Mouse (Mus musculus): ENCODE measurements around the gene Lsamp. TPM values are rescaled to one million over a fixed set of nuclear protein-coding genes. Genes with fewer than 3 reads are reported as not detected.

The Lsamp gene
- total RNA-seq, 2 experiments from 2014 or later: 256 to 261 TPM

DNA sequence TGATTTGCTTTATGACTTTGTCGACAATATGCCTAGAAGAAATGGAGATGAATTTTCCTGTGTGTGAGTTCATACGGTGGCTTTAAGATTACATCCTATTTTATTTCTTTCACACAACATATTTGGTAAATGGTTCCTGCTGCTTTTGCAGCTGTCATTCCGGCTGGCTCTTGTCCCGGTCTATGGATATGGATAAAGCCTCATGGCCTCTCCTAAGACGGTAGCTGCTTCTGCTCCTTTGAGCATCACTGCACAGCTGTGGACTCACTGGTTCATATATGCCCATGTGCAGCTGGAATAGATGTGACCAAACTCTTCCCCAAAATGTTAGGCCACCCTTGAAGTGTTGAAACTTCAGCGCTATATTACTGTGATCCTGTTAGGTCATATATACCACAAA is 2137.6 kb downstream of the Lsamp start:
- DNase-seq: peak; percentile 41
- intact Hi-C loops (cut with DNase I): no loop called here

DNA sequence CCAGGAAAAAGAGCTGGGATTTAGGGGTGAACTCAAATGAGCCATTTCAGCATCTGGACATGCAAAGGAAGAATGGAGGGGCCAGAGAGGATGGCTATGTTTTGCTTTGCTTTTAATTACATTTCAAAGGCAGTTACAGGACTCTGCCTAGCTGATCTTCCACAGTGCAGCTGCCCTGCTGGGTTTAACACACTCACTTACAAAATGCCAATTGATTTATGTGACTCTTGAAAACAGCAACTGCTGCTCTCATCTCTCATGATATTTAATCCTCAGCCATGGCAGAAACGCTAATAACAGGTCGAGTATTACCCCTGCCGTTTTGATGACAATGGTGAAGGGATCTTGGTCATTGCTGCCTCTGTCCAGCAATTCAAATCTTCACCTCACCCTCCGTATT is 2139.7 kb downstream of the Lsamp start:
- intact Hi-C loops (cut with DNase I): no loop called here
- DNase-seq: no peak

DNA sequence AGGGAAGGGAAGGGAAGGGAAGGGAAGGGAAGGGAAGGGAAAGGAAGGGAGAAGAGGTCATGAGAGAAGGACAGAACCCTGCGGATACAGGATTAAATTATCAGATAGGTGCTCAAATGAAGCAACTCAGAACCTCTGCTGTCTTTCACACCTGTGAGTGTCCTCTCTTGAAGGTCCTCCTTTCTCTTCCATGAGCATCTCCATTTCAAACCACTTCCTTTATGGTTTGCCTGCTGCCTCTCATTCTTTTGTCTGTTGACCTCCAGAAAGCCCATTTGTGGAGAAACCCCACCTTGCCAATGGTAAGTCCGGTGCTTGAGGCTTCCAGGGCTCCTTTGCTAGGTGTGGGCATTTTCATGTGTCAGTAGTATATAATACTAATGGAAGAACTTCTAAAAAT is 2141.9 kb downstream of the Lsamp start:
- intact Hi-C loops (cut with DNase I): no loop called here
- DNase-seq: no peak

DNA sequence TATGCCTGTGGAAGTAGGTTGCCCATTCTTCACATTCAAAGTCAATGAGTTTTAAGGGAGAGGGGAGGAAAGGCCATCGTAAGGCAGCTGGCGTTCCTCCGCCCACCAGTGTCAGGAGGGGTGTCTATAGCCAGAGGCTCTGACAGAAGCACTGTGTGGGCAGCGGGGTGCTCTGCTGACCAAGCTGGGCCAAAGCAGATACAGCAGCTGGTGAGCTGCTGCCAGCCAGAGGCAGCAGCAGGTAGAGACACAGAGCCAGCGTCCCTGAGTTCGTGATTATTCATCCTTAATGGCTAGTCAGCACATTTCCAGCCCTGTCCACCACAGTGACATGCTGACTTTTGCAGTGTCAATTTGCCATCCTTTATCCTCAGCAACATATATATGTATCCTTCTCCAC is 2163.0 kb downstream of the Lsamp start:
- intact Hi-C loops (cut with DNase I): no loop called here
- DNase-seq: peak; percentile 63

DNA sequence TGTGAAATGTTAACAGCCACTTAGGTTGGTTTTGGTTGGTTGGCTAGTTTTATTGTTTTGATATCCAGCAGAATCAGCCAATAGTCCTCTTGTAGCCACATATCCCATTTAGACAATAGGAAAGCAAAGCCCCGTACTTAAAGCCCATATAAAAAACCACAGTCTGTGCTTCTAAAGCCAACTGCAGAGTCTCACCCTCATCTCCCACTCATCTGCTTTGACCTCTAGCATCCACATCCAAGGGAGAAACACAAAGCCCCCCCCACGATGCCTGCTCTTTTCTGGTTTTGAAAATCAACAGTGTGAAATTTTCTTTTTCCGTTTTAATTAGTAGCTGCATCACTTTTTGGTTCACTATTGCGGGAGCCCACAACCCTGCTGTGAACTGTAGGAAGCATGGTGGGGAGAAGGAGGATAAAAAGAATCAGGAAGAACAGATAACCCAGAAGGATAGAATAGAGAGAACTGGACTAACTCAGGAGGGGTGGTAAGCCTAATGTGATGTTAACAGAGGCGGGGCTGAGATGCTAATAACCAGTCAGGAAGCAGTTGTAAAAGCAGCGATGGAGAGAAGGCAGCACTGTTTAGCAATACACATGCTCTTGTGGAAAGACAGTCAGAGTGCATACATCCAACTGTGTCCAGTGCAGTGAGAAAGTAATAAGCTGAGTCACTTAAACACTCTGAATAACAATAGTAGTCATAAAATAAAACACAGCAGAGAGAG is 2165.2 kb downstream of the Lsamp start:
- no peak for DNase-seq
- intact Hi-C loops (cut with DNase I): no loop called here

DNA sequence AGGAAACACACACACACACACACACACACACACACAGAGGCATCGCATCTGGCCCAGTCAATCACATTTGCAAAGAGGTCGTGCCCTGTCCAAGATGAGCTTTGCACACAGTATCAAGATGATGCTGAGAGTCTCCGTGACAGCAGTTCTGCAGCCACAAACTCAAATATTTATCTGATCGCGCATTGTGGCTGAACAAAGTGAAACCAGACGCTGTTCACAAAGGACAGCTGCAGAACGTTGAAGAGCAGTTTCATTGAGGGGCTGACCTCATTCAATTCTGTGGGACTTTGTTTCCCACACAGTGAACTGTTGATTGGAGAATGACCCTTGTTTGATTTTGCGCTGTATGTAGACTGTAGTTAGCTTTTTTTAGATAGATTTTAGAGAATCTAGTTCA is 2168.5 kb downstream of the Lsamp start:
- DNase-seq: no peak
- intact Hi-C loops (cut with DNase I): no loop called here

DNA sequence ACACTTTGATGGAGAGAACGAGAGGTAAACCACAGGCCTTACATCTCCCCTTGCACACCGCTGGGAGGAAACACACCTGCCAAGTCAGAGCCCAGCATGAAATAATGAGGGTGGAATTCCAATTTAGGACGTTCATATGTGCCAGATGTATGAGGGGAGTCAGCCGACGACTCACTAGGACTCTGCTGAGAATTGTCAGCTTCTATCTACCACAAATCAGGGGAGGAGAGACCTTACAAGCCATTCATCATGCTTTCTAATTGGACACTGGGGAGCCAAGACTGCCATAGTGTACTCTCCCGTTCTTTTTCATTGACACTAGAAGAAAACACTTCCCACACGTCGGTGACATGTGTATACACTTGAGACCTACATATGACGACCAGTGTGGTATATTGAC is 2173.7 kb downstream of the Lsamp start:
- intact Hi-C loops (cut with DNase I): no loop called here
- DNase-seq: no peak

DNA sequence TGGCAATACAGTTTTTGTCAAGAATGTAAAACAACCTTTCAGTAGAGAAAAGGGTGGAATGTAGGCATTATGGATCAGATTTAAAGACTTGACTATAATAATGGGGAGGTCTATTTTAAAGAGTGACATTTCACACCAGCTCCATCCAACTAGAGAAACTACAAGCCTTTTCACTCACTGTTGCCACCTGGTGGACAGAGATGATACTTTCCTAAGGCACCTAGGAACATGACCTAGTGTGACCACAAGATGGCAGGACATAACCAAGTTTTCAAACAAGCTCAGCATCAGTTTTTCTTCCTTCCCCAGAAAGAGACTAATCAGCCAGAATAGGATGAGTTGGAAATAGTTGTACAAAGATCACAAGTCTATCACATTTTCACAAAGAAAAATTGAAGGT is 2180.8 kb downstream of the Lsamp start:
- peak; percentile 77 for DNase-seq
- intact Hi-C loops (cut with DNase I): loop anchor here (5.0 kb wide), 1 partner anchor 908 kb away; no protein-coding TSS in a partner anchor

DNA sequence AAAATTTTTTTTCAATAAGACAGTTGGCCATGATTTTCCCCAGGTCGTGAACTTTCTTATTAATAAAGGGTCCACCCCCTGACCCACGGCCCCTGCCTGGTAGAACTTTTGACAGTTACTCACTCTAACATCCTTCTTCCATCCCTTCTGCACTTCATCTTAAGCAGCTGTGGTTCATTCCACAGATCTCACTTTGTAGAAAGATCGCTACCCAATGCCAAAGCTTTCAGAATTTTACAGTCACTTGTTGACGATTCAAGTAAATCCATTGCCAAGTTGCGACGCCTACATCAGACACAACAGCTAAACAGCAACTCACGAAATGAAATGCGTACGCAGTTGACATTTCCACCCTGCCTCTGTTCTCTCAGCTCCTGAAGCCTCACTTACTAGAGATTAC is 2184.1 kb downstream of the Lsamp start:
- intact Hi-C loops (cut with DNase I): no loop called here
- no peak for DNase-seq

DNA sequence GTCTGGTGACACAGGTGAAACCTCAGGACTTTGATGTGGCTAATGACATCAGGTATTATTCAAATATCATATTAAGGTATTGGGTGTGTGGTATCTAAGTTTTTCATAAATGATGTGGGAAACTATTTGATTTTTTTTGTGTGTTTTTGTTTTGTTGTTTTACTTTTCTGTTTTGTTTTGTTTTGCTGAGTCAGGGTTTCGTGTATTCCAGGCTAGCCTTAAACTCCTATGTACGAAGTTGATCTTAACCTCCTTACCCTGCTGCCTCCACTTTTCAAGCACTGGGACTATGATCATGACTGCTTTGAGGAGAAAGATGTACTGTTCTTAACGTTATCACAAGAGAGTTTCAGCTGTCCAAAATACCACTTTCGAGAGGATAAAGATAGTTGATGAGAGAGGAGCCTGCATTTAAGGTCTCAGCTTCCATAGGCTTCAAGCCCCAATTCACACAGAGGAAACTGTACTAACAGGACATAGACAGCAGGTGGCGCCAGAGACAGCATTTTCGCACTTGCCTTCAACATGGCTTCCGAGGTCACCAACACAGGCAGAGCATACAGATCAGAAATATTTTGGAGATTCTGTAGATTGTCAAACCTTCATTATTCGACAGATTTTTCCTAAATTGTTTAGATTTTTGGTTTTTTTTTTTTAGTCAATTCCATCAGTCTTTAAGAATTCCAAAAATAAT is 2185.4 kb downstream of the Lsamp start:
- peak; percentile 83 for DNase-seq
- intact Hi-C loops (cut with DNase I): loop anchor here (5.0 to 10.0 kb wide), 2 partner anchors 613 to 745 kb away; no protein-coding TSS in a partner anchor

DNA sequence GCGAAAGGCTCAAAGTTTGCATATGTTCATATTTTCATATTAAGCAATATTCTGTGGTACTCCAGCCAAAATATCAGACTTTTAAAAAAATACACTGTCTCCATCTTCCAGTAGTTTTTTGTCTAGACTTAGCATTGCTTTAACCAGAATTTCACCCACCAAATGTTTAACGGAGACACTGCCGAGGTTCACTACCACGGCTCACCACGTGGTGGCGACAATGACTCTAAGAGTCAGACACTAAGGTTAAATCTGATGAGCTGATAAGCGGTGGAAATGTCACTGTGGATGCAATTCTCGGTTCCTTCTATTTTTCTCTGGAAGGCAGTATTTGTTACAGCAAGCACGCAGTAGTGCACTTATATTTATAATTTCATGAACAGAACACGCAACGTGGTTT is 2188.3 kb downstream of the Lsamp start:
- intact Hi-C loops (cut with DNase I): loop anchor here (5.0 to 10.0 kb wide), 2 partner anchors 610 to 742 kb away; no protein-coding TSS in a partner anchor
- peak; percentile 88 for DNase-seq

DNA sequence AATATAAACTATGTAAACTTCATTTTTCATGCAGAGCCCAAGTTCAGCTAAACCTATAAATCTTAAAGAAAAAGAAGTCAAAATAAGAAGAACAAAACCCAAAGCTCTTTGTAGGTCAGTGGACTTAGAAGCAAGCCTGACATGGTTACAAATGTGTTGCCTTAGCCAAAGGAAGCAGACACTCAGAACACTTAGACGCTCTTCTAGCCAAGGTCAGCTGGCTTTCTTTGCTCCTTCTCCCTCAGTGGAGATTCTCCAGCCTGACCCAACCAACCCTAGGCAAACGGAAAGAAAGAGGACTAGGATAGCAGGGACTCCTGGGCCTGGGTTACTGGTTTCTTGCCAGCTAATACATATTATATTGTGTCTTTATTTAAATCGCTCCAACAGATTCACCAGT is 2194.7 kb downstream of the Lsamp start:
- intact Hi-C loops (cut with DNase I): loop anchor here (10.0 kb wide), 1 partner anchor 736 kb away; no protein-coding TSS in a partner anchor
- DNase-seq: no peak

DNA sequence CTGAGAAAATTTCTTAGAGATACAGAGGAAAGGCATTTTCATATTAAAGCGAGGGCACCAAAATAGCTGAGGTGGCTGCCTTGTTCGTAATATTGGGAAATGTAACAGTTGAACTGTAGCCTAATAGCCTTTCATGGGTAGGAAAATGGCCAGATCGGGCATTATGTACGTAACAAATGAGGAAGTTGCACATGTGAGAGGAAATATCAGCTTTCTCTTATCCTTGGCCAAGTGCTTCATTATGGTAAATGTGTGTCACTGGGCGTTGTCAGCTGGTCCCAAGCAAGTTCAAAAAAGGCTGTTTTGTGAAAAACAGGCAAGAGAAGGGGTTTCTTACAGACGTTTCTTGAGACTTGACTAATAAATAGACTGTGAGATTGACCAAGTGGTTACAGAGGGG is 2195.9 kb downstream of the Lsamp start:
- no peak for DNase-seq
- intact Hi-C loops (cut with DNase I): no loop called here

DNA sequence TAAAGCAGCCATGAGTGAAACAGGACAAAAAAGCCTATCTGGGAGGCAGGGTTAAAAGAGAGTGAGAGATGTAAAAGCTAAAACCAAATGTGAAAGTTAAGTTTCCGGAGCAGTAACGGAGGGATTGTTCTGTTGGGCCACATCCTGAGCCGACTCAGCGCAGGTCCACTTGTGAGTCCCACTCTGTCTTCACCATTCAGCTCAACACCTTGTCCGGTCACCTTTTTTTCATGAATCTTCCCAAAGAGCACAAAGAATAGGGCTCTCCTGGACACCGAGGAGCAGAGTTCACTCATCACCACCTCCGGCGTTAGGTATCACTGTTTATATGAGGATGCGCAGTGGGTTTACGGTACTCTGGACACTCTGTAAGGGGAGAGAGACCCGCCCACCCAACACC is 2196.3 kb downstream of the Lsamp start:
- intact Hi-C loops (cut with DNase I): no loop called here
- DNase-seq: no peak

DNA sequence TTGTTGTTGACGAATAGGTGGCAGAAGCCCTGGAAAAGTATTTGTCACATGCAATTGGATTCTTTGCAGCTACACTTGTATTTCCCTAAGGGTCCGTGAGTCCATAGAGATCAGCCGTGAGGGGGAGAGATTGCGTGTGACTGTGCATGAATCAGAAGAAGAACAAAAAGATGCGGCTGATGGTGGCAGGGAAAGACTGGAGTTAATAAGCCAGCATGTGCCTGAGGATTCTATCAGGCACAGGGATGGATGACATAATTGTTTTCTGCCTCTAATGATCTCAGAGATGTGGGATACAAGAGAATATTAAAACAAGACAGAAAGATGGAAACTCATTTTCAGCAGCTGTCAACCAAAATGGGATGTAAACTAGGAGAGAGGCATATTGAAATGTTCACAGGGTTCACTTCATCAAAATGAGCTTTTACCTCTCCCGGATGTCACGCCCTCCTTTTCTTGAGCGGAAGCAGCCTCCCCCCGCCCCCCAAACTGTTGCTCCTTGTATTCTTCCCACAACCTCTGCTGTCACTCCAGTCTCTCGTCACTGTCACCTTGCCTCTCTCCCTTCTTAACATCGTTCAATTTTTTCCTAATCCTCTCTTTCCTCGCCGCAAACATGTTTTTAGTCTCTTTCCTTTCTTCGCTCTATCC is 2205.4 kb downstream of the Lsamp start:
- intact Hi-C loops (cut with DNase I): loop anchor here (5.0 kb wide), 2 partner anchors 168 to 593 kb away; no protein-coding TSS in a partner anchor
- DNase-seq: peak; percentile 43

DNA sequence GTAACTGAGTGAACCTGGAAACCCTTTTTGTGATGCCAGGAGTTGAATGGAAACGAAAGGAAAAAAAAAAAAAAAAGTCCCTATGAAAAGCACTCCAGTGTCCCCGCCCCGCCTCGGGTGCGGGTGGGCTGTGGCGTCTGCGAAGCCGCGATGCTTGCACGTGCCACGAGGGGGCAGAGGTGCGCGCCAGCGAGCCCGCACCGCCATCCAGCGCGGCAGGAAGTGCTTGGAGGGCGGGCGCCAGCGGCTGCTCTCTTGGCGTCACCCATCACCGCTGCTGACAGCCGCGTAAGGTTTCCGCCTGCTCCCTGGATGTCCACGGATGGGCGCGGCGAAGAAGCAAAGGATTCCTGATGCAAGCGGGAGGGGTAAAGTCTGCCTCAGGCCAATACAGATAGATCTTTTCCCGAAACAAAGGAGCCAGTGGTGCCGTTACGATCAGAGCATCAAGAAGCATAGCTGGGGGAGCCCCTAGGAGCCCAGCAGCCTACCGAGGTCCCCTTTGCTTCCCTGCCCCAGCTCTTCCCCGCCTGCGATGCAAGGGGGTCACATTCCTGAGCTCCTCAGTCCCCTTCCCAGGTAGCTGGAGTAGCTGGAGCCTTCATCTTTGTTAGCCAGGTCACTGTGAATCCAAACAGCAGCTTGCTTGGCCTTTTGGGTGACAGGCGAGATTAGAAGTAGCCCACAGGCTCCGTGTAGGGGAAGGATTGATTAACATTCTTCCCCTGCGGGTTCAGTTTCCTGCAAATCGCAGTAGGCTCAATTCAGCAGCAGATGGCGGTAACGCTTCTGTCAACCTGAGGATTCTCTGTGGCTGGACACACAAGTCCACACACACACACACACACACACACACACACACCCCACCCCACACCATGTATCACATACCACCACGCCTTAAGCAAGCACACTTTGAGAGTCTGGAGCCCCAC is 2206.2 kb downstream of the Lsamp start:
- peak; percentile 94 for DNase-seq
- intact Hi-C loops (cut with DNase I): loop anchor here (5.0 kb wide), 2 partner anchors 167 to 592 kb away; no protein-coding TSS in a partner anchor

Measured in left cerebral cortex, postnatal 4 days (tissue).